Mouse (Mus musculus): ENCODE data around the gene Adam22.

Adam22 gene

GRCm38 (mm10) chr5:8367614-8368327, at the start of gene Adam22:
Gene Adam22, minus strand, starts transcription at chr5:8368160.
- peak in 1 of 2 experiments; percentile 10 for DNase-seq

GRCm38 (mm10) chr5:8417443-8417842, 49.5 kb upstream of the Adam22 start:
- DNase-seq = no peak

- no peak for DNase-seq
These were observed 48.9 kb upstream of the Adam22 start for GRCm38 (mm10) chr5:8416683-8417413.

GRCm38 (mm10) chr5:8408746-8409145, 40.8 kb upstream of the Adam22 start:
- DNase-seq = no peak

- DNase-seq = no peak
These were observed 29.8 kb upstream of the Adam22 start for GRCm38 (mm10) chr5:8397587-8398249.

- no peak for DNase-seq
These were observed 26.1 kb upstream of the Adam22 start for GRCm38 (mm10) chr5:8393891-8394583.

GRCm38 (mm10) chr5:8374297-8374906, 6.4 kb upstream of the Adam22 start:
- DNase-seq = no peak

GRCm38 (mm10) chr5:8373415-8373814, 5.5 kb upstream of the Adam22 start:
- DNase-seq = no peak

GRCm38 (mm10) chr5:8368781-8369180, 821 bp upstream of the Adam22 start:
- DNase-seq = no peak

GRCm38 (mm10) chr5:8368328-8368692, 350 bp upstream of the Adam22 start:
- DNase-seq = no peak

- no peak for DNase-seq
These were observed 968 bp downstream of the Adam22 start for GRCm38 (mm10) chr5:8366771-8367613.

GRCm38 (mm10) chr5:8362361-8362760, 5.6 kb downstream of the Adam22 start:
- no peak for DNase-seq

- DNase-seq = no peak
These were observed 10.3 kb downstream of the Adam22 start for GRCm38 (mm10) chr5:8357677-8358076.

GRCm38 (mm10) chr5:8356885-8357651, 10.9 kb downstream of the Adam22 start:
- DNase-seq = no peak

- DNase-seq = no peak
These were observed 11.6 kb downstream of the Adam22 start for GRCm38 (mm10) chr5:8356326-8356725.

GRCm38 (mm10) chr5:8349557-8349956, 18.4 kb downstream of the Adam22 start:
- DNase-seq = no peak

GRCm38 (mm10) chr5:8346329-8346728, 21.6 kb downstream of the Adam22 start:
- no peak for DNase-seq

GRCm38 (mm10) chr5:8343296-8343695, 24.7 kb downstream of the Adam22 start:
- no peak for DNase-seq

GRCm38 (mm10) chr5:8341676-8342075, 26.3 kb downstream of the Adam22 start:
- DNase-seq = no peak

GRCm38 (mm10) chr5:8327645-8328269, 40.2 kb downstream of the Adam22 start:
- no peak for DNase-seq

GRCm38 (mm10) chr5:8326671-8327070, 41.3 kb downstream of the Adam22 start:
- DNase-seq = no peak
